Mouse (Mus musculus) T-helper 2 cell (primary cell): Measurements from ENCODE around the gene Mrps27.

Experiments
- in situ Hi-C: fragments of 300-600 bp; cut with MboI, MseI; formaldehyde crosslinking; loops from one replicate; pipeline ENCODE4 v1.15.1; 2025; ENCODE audit warnings: high pct_unique_total_duplicates

Mrps27 gene

DNA sequence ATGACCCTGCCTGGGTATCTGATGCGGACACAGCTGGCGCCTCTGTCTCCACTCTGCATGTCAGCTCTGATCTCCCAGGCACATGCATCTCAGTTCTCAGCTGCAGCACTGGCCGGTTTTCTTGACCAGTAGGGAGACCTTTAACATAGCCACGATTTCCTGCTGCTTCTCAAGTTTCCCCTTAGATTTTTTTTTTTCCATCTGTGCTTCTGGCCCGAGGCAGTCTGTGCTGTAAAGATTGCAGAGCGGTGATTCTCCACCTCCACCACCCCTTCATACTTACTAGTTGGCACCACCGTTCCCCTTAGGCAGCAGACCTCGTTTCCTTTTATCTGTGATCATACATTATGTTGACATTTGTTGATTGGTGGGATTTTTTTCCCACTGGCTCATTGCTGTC is 6.6 kb downstream of the Mrps27 start:
- in situ Hi-C loops, result no loop called here

DNA sequence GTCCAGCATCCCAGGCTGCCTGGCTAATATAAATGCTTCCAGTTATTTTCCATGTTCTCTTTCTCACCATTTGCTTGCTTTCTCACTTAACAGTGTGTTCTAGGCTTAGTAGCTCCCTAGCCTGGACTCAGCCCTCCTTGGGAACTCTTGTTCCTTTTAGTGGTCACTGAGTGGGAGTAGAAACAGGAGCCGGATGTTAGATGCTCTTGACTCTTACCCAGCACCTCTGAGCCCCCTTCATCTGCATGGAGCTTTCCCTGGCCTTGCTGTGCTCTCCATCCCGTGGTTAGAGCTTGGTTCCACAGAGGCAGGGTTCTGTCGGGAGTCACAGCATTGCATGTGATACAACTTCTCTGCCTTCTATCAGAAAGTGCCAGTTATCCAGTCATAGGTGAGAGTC is 7.0 kb downstream of the Mrps27 start:
- in situ Hi-C loops, result no loop called here

DNA sequence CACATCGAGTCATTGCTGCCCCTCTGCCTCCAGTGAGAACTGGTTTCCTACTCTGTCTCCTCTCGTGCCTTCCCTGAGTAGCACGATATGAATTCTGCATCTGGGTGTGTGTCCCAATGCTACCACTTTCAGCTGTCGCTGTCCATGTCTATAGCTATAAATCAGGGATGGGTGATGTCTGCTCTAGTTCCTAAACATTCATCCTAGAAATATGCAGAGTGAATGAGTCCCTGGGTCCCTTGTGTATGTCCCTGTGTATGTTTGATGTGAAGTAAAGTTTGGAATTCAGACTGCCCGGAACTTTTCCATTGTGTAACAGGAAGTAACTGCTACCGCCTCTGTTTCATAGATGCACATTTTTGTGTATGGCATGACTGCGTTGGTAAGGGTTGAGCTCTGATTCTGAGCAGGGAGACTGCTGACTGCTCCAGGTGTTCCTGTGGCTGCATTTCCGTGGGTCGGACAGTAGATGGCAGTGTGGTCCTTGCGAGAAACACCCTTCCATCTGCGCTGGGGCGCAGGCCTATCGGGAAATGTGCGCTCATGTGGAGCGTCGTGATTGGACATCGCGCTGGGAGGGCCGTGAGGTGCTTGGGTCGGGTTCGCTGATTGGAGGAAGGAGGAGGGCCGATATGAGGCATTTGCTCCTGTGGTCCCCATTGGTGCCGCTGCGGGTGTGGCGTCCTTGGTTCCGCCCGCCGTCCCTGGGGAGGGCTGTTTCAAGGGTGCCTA is 8.3 kb downstream of the Mrps27 start:
- in situ Hi-C loops, result no loop called here

DNA sequence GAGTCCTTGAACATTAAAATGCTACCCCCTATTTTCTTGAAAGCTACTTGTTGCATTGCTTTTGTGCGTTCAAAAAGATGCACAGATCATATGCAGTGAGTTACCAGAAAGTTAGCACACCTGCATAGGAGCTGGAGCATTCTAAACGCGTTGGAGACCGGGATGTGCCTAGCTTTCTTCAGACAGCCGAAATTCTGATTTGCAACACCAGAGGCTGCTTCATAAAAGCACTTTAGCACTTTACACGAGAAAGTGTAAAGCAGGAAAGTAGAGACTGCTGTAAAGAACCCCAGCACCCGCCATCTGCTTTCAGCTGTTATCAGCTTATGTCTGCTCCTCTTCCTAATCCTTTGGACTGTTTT is 8.9 kb downstream of the Mrps27 start:
- in situ Hi-C loops, result no loop called here

DNA sequence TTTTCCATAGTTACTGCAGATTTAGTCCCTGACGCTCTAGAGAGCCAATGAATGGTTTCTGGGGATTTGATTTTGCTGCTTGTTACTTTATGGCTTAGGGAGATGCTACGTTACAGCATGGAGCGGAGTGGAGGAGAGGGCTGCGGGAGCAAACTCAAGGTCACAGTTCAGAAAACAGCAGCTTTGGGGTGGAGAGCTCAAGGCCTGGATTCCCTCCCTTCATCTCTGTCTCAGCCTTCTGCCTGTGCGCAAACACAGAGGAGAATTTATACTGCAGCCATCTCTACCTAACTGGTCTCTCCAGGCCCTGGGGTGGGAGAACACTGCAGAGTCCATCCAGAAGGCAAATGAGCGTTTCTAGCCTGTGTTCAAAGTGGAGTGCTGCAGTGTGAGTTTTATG is 10.5 kb downstream of the Mrps27 start:
- in situ Hi-C loops, result no loop called here

GRCm38 (mm10) chr13:99355861-99356260 is 11.3 kb downstream of the Mrps27 start:
- in situ Hi-C loops, result no loop called here

DNA sequence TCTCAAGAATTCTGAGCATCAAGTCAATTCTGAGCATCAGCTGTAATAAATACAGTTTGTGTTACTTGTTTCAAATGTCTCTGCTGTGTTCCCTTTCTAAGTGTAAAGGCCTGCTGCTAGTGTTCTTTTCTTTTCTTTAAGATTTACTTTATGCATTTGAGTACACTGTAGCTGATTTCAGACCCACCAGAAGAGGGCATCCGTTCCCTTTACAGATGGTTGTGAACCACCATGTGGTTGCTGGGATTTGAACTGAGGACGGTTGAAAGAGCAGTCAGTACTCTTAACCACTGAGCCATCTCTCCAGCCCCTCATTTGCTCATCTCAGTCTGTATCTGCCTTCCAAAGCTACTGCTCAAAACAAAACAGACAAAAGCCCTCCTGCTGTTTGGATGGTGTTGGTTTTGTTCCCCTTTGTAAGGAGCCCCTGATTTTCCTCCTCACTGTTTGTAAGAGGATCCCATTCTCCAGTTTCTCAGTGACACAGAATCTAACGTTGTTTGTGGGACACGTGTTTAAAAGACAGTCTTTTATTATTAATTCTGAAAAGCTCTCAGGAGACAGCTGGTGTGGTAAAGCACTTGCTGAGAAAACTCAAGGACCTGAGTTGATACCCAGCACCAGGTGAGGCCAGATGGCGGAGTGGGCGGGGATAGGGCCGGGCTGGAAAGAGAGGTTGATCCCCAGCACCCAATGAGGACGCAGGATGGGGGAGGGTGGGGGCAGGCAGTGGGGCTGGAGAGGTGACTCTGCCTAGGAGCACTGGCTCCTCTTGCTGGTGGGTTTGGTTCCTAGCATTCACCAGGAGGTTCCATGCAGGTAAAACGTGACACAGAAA is 12.1 kb downstream of the Mrps27 start:
- in situ Hi-C loops, result no loop called here

DNA sequence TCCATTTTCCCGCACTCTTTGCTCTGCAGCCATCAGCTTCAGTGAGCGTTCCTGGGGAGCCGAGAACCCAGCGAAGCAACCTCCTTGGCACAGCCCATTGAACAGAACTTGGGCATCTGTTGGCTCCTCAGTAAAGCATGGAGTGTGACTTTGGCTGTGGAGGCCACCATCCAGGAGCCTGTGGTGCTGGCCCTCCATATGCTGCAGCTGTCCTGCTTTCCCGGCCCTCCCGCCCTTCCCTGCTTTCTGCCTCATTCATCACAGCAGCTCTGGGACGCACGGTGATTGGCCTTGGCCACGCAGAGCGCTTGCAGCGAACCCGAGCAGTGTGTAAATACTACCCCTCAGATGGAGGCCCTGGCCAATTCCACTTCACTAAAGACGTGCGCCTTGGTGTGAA is 14.3 kb downstream of the Mrps27 start:
- in situ Hi-C loops, result no loop called here

- in situ Hi-C loops, result loop anchor here (10.0 kb wide), 1 partner anchor 481 kb away; no protein-coding TSS in a partner anchor
Observed at GRCm38 (mm10) chr13:99363866-99364265, 19.3 kb downstream of the Mrps27 start.

GRCm38 (mm10) chr13:99366422-99367175 is 22.0 kb downstream of the Mrps27 start:
- in situ Hi-C loops, result loop anchor here (10.0 kb wide), 1 partner anchor 478 kb away; no protein-coding TSS in a partner anchor

- in situ Hi-C loops, result loop anchor here (10.0 kb wide), 1 partner anchor 477 kb away; no protein-coding TSS in a partner anchor
Observed at GRCm38 (mm10) chr13:99367554-99368174, 23.1 kb downstream of the Mrps27 start.

- in situ Hi-C loops, result loop anchor here (10.0 kb wide), 1 partner anchor 476 kb away; no protein-coding TSS in a partner anchor
Observed at GRCm38 (mm10) chr13:99369103-99369502, 24.5 kb downstream of the Mrps27 start.

- in situ Hi-C loops, result no loop called here
Observed at GRCm38 (mm10) chr13:99371285-99371684, 26.7 kb downstream of the Mrps27 start.

GRCm38 (mm10) chr13:99373684-99374083 is 29.1 kb downstream of the Mrps27 start:
- in situ Hi-C loops, result no loop called here

DNA sequence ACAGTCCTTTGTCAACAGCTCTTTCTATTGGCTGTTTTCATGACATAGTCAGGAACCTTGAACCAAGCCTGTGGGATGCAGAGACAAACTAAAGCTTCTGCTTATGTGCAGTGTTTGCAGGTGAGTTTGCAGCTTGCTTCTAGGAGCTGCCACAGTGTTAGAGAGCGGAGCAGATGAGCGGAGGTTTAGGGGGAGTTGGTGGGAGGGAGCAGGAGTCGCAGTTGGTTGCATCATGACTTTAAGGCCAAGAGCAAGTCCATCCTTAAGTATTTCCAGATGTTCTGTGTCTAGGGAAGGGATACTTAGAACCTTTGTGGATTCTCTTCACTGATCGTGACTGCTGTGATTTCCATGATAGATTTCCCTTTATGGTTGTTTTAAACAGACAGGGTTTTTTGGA is 29.6 kb downstream of the Mrps27 start:
- in situ Hi-C loops, result no loop called here

GRCm38 (mm10) chr13:99375550-99375949 is 31.0 kb downstream of the Mrps27 start:
- in situ Hi-C loops, result no loop called here

- in situ Hi-C loops, result no loop called here
Observed at GRCm38 (mm10) chr13:99377055-99377454, 32.5 kb downstream of the Mrps27 start.

DNA sequence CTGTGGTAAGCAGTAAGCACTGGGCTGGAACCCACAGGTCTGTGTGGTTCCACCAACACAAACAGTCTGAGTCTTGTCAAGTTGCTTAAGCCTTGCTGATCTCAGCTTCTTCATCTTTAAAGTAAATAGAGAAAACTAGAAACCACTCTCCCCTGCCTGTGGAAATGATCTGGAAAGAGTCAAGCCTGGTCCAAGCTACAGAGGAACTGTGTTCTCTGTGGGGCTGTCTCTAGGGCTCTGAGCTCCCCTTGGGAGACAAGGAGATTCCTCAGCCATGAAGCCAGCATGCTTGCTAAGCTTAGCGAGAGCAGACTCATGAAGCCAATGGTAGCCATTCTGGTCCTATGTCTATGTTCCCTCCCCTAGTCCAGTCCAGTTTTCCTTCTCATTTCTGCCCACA is 33.6 kb downstream of the Mrps27 start:
- in situ Hi-C loops, result no loop called here

GRCm38 (mm10) chr13:99382373-99382772 is 37.8 kb downstream of the Mrps27 start:
- in situ Hi-C loops, result no loop called here

- in situ Hi-C loops, result no loop called here
Observed at GRCm38 (mm10) chr13:99384555-99385203, 40.1 kb downstream of the Mrps27 start.

DNA sequence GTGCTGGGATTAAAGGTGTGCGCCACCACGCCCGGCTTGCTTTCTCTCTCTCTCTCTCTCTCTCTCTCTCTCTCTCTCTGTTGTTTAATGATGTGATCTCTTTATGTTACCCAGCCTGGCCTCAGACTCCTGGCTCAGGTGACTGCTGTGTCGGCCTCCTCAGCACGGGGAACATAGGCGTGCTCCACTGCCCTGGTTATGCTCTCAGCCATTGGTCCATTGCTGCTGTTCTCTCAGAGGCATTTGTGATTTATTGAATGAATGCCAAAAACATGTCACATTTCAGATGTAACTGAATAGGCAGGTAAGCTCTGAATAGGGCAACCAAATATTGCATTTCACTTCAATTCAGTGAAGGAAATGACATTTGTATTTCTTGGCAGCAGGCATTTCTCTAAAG is 41.3 kb downstream of the Mrps27 start:
- in situ Hi-C loops, result no loop called here
